8 mouse cellular contexts compared by ENCODE assay signal in the genomic region with DNA sequence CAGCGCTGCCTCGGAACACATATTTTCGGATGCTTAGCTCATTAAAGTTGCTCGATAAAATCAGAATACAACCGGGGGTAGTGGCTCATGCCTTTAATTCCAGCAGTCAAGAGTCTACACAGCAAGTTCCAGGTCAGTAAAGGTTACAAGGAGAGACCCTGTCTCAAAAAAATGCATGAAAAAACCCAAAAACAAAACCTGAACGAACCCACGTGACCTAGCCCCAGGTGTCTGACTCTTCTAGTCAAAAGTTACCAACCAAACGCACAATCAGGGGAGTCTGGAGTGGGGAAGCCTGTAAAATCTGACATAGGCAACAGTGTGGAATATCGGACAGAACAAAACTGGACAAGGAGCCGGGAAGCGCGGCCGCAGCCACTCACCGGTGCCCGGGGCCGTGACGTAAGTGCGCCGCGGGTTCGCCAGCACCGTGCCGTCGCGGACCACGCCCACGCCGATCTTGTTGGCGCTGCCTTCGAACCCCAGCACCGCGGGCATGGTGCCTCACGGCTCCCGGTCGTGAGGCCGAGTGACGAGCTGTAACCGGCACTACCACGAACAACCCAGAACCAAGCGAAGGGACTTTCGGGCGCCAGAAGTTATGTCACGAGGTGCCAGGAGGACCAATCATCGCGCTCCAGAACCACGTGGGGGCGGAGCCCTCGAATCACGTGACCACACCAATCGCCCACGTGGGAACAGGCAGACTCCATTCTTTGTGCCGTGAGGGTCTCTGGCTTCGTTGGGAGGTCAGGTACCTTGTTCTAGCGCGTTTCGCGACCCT. TPM values are rescaled to one million over a fixed set of nuclear protein-coding genes. Genes with fewer than 3 reads are reported as not detected.
A peak's percentile ranks its signal among the peaks of the same experiment; 100 is the strongest.
DNase-seq lines count a peak whose midpoint lies in the region; ATAC-seq lines count a peak whose summit lies in the region.

TSS of gene Osgep (minus strand) at position 613 of the 784 bp plus-strand sequence.
TSS of gene Apex1 (plus strand) at position 688 of the 784 bp plus-strand sequence.

- peak within 1 kb of the TSS; percentile 81 for H3K4me2 ChIP-seq in hindbrain, embryonic 15.5 days

- peaks cover 41% of the 10 kb centered on the region for H3K4me1 ChIP-seq in hindbrain, embryonic 15.5 days (replicated peaks)

- ATAC-seq in hindbrain, embryonic 15.5 days (ENCODE audit: low FRiP score, low read depth), result peak; percentile 96

- H3K27me3 ChIP-seq in hindbrain, embryonic 15.5 days, result no peaks in the 10 kb centered on the region

- H3K4me3 ChIP-seq in hindbrain, embryonic 15.5 days, result peak within 1 kb of the TSS; percentile 83

- WGBS in hindbrain, embryonic 15.5 days, result under 1% methylated on average over 57 of the region's 57 CpGs

- peak within 1 kb of the TSS; percentile 91 for H3K27ac ChIP-seq in hindbrain, embryonic 15.5 days (replicated peaks)

- H3K9ac ChIP-seq in hindbrain, embryonic 15.5 days, result peak within 1 kb of the TSS; percentile 75

- H3K9me3 ChIP-seq in hindbrain, embryonic 15.5 days, result no peaks in the 10 kb centered on the region

- H3K36me3 ChIP-seq in hindbrain, embryonic 15.5 days, result peaks cover 30% of the 10 kb centered on the region

- DNase-seq in T-cell, adult 2 months (ENCODE audit: low spot score), result peak; percentile 98
- peak; percentile 95 to 97 for DNase-seq in cerebellum, postnatal 36 days
- DNase-seq in frontal cortex, postnatal 36 days (ENCODE audit: low spot score in 2 of 2), result peak; percentile 96 to 98
- DNase-seq in left cerebral cortex, adult 11 months (ENCODE audit: low spot score), result peak; percentile 98
- peak; percentile 97 to 98 for DNase-seq in lung, postnatal 4 days
- DNase-seq in retina, postnatal 7 days (ENCODE audit: low read depth, low spot score), result peak; percentile 91
- peak; percentile 95 for DNase-seq in urinary bladder, adult 2 months (ENCODE audit: low spot score)

RNA-seq across cellular contexts. Expression of gene Osgep, which starts in this region (rescaled TPM):
- 110 and 111 TPM in 2 replicates for polyA plus RNA-seq in hindbrain, embryonic 15.5 days (2015; fragmentation: Nextera tagmentation; extraction: Ambion mirVana)
- polyA plus RNA-seq in urinary bladder, adult 2 months (2012; rRNA removed), result 75.6 and 84.0 TPM in 2 replicates

RNA-seq across cellular contexts. Expression of gene Apex1, which starts in this region (rescaled TPM):
- polyA plus RNA-seq in hindbrain, embryonic 15.5 days (2015; fragmentation: Nextera tagmentation; extraction: Ambion mirVana), result 172 and 178 TPM in 2 replicates
- polyA plus RNA-seq in urinary bladder, adult 2 months (2012; rRNA removed), result 56.6 and 59.1 TPM in 2 replicates

Comparison
In these comparisons a context has a peak if more than half of its experiments do, and no peak if none do; other contexts are left out.
1. Peak in every context shown above with its lines: DNase-seq, ATAC-seq, H3K4me3 ChIP-seq and H3K27ac ChIP-seq.